Mouse (Mus musculus): ENCODE measurements around the gene Acyp1. TPM values are rescaled to one million over a fixed set of nuclear protein-coding genes. Genes with fewer than 3 reads are reported as not detected.

Gene Acyp1
- polyA plus RNA-seq, 1 experiment: 48.4 TPM

GRCm38 (mm10) chr12:85297345-85297997 lies 9.2 kb upstream of the Acyp1 start:
- Histone ChIP-seq H3K27ac (ENCODE audit: insufficient read depth, low read length) (no peak overlapping the region), H3K4me3 (ENCODE audit: insufficient read depth, low read length) (no peak overlapping the region), H3K4me1 (ENCODE audit: control insufficient read depth, insufficient read depth, low read length) (peaks cover 2% of the 10 kb centered on the region; the same call in 1 of the 2 replicates)
- TF ChIP-seq POLR2A (IDR thresholded peaks at IDR 0.05; ENCODE audit: extremely low read depth, insufficient read depth, low read length) (no peak), CTCF (IDR thresholded peaks at IDR 0.05; ENCODE audit: extremely low read depth, insufficient read depth, low read length) (no peak)

GRCm38 (mm10) chr12:85296915-85297314 lies 8.7 kb upstream of the Acyp1 start:
- Histone ChIP-seq H3K27ac (ENCODE audit: insufficient read depth, low read length) (no peak overlapping the region), H3K4me3 (ENCODE audit: insufficient read depth, low read length) (no peak overlapping the region), H3K4me1 (ENCODE audit: control insufficient read depth, insufficient read depth, low read length) (peaks cover 2% of the 10 kb centered on the region; the same call in 1 of the 2 replicates)
- TF ChIP-seq POLR2A (IDR thresholded peaks at IDR 0.05; ENCODE audit: extremely low read depth, insufficient read depth, low read length): no peak
- TF ChIP-seq CTCF (IDR thresholded peaks at IDR 0.05; ENCODE audit: extremely low read depth, insufficient read depth, low read length): no peak

GRCm38 (mm10) chr12:85295506-85295905 lies 7.3 kb upstream of the Acyp1 start:
- H3K4me1 ChIP-seq (ENCODE audit: control insufficient read depth, insufficient read depth, low read length): peaks cover 2% of the 10 kb centered on the region
- TF ChIP-seq POLR2A (IDR thresholded peaks at IDR 0.05; ENCODE audit: extremely low read depth, insufficient read depth, low read length): no peak
- TF ChIP-seq CTCF (IDR thresholded peaks at IDR 0.05; ENCODE audit: extremely low read depth, insufficient read depth, low read length): no peak
- no peak overlapping the region for H3K27ac ChIP-seq (ENCODE audit: insufficient read depth, low read length)
- no peak overlapping the region for H3K4me3 ChIP-seq (ENCODE audit: insufficient read depth, low read length)

GRCm38 (mm10) chr12:85292906-85293305 lies 4.7 kb upstream of the Acyp1 start:
- Histone ChIP-seq H3K4me3 (ENCODE audit: insufficient read depth, low read length) (no peak overlapping the region), H3K4me1 (ENCODE audit: control insufficient read depth, insufficient read depth, low read length) (peaks cover 2% of the 10 kb centered on the region; the same call in 1 of the 2 replicates), H3K27ac (ENCODE audit: insufficient read depth, low read length) (no peak overlapping the region)
- TF ChIP-seq CTCF (IDR thresholded peaks at IDR 0.05; ENCODE audit: extremely low read depth, insufficient read depth, low read length): no peak
- no peak for TF ChIP-seq POLR2A (IDR thresholded peaks at IDR 0.05; ENCODE audit: extremely low read depth, insufficient read depth, low read length)

GRCm38 (mm10) chr12:85292288-85292687 lies 4.0 kb upstream of the Acyp1 start:
- Histone ChIP-seq H3K4me3 (ENCODE audit: insufficient read depth, low read length) (no peak overlapping the region), H3K4me1 (ENCODE audit: control insufficient read depth, insufficient read depth, low read length) (peaks cover 2% of the 10 kb centered on the region; the same call in 1 of the 2 replicates), H3K27ac (ENCODE audit: insufficient read depth, low read length) (no peak overlapping the region)
- TF ChIP-seq POLR2A (IDR thresholded peaks at IDR 0.05; ENCODE audit: extremely low read depth, insufficient read depth, low read length) (no peak), CTCF (IDR thresholded peaks at IDR 0.05; ENCODE audit: extremely low read depth, insufficient read depth, low read length) (no peak)

GRCm38 (mm10) chr12:85291541-85291940 lies 3.3 kb upstream of the Acyp1 start:
- no peak overlapping the region for H3K4me3 ChIP-seq (ENCODE audit: insufficient read depth, low read length)
- H3K27ac ChIP-seq (ENCODE audit: insufficient read depth, low read length): no peak overlapping the region
- peaks cover 2% of the 10 kb centered on the region; the same call in 1 of the 2 replicates for H3K4me1 ChIP-seq (ENCODE audit: control insufficient read depth, insufficient read depth, low read length)
- no peak for TF ChIP-seq POLR2A (IDR thresholded peaks at IDR 0.05; ENCODE audit: extremely low read depth, insufficient read depth, low read length)
- TF ChIP-seq CTCF (IDR thresholded peaks at IDR 0.05; ENCODE audit: extremely low read depth, insufficient read depth, low read length): no peak

GRCm38 (mm10) chr12:85290633-85291032 lies 2.4 kb upstream of the Acyp1 start:
- Histone ChIP-seq H3K4me1 (ENCODE audit: control insufficient read depth, insufficient read depth, low read length) (peaks cover 2% of the 10 kb centered on the region; the same call in 1 of the 2 replicates), H3K4me3 (ENCODE audit: insufficient read depth, low read length) (no peak overlapping the region), H3K27ac (ENCODE audit: insufficient read depth, low read length) (no peak overlapping the region)
- TF ChIP-seq CTCF (IDR thresholded peaks at IDR 0.05; ENCODE audit: extremely low read depth, insufficient read depth, low read length): no peak
- no peak for TF ChIP-seq POLR2A (IDR thresholded peaks at IDR 0.05; ENCODE audit: extremely low read depth, insufficient read depth, low read length)

- H3K4me1 ChIP-seq (ENCODE audit: control insufficient read depth, insufficient read depth, low read length): peaks cover 2% of the 10 kb centered on the region; the same call in 1 of the 2 replicates
- TF ChIP-seq POLR2A (IDR thresholded peaks at IDR 0.05; ENCODE audit: extremely low read depth, insufficient read depth, low read length): no peak
- no peak for TF ChIP-seq CTCF (IDR thresholded peaks at IDR 0.05; ENCODE audit: extremely low read depth, insufficient read depth, low read length)
- H3K4me3 ChIP-seq (ENCODE audit: insufficient read depth, low read length): peak overlapping the region; percentile 45
- H3K27ac ChIP-seq (ENCODE audit: insufficient read depth, low read length): no peak overlapping the region
Observed at GRCm38 (mm10) chr12:85289157-85290000, 1.1 kb upstream of the Acyp1 start.

- no peak within 1 kb of the TSS for H3K27ac ChIP-seq (ENCODE audit: insufficient read depth, low read length)
- H3K4me1 ChIP-seq (ENCODE audit: control insufficient read depth, insufficient read depth, low read length): peaks cover 2% of the 10 kb centered on the region; the same call in 1 of the 2 replicates
- peak within 1 kb of the TSS; percentile 45 for H3K4me3 ChIP-seq (ENCODE audit: insufficient read depth, low read length)
- peak; percentile 27; the same call in 1 of the 2 replicates for TF ChIP-seq POLR2A (IDR thresholded peaks at IDR 0.05; ENCODE audit: extremely low read depth, insufficient read depth, low read length)
- TF ChIP-seq CTCF (IDR thresholded peaks at IDR 0.05; ENCODE audit: extremely low read depth, insufficient read depth, low read length): no peak
Observed at GRCm38 (mm10) chr12:85288486-85289156, 383 bp upstream of the Acyp1 start, which contains the start of gene Zc2hc1c. TSS of gene Zc2hc1c (plus strand) at chr12:85288591.

All from cortical plate, adult 2 months (tissue).